Mouse (Mus musculus): ENCODE results near the gene Ttc3. TPM values are rescaled to one million over a fixed set of nuclear protein-coding genes. Genes with fewer than 3 reads are reported as not detected.

Gene Ttc3
- polyA plus RNA-seq, 1 experiment from 2014 or later, result 161 TPM

GRCm38 (mm10) chr16:94504192-94504591, 133.8 kb downstream of the Ttc3 start:
- Histone ChIP-seq H3K9me3 (replicated peaks; ENCODE audit: control insufficient read depth, low read length) (no peaks in the 10 kb centered on the region), H3K4me2 (ENCODE audit: low read depth, low read length) (no peak overlapping the region), H3K27me3 (ENCODE audit: control insufficient read depth, insufficient read depth, low read length) (no peaks in the 10 kb centered on the region), H3K9ac (ENCODE audit: low read length) (no peak overlapping the region), H3K4me3 (replicated peaks; ENCODE audit: low read length) (no peak overlapping the region), H3K4me1 (ENCODE audit: control insufficient read depth, insufficient read depth, low read length) (no peaks in the 10 kb centered on the region; the same call in 1 of the 2 replicates), H3K27ac (ENCODE audit: low read length) (no peak overlapping the region), H3K36me3 (ENCODE audit: control insufficient read depth, insufficient read depth, low read length) (peaks cover 29% of the 10 kb centered on the region)
- 90% methylated on average over 5 of the region's 5 CpGs for whole genome bisulfite sequencing
- ATAC-seq (ENCODE audit: insufficient read depth, low FRiP score), result no peak

GRCm38 (mm10) chr16:94507071-94507470, 136.7 kb downstream of the Ttc3 start:
- no peak for ATAC-seq (ENCODE audit: insufficient read depth, low FRiP score)
- Histone ChIP-seq H3K27ac (ENCODE audit: low read length) (no peak overlapping the region), H3K4me2 (ENCODE audit: low read depth, low read length) (no peak overlapping the region), H3K9me3 (replicated peaks; ENCODE audit: control insufficient read depth, low read length) (no peaks in the 10 kb centered on the region), H3K27me3 (ENCODE audit: control insufficient read depth, insufficient read depth, low read length) (no peaks in the 10 kb centered on the region), H3K4me3 (replicated peaks; ENCODE audit: low read length) (no peak overlapping the region), H3K4me1 (ENCODE audit: control insufficient read depth, insufficient read depth, low read length) (no peaks in the 10 kb centered on the region; the same call in 1 of the 2 replicates), H3K9ac (ENCODE audit: low read length) (no peak overlapping the region), H3K36me3 (ENCODE audit: control insufficient read depth, insufficient read depth, low read length) (peaks cover 26% of the 10 kb centered on the region; the same call in 1 of the 2 replicates)
- WGBS, result 86% methylated on average over 2 of the region's 2 CpGs

GRCm38 (mm10) chr16:94508769-94509168, 138.4 kb downstream of the Ttc3 start:
- Histone ChIP-seq H3K36me3 (ENCODE audit: control insufficient read depth, insufficient read depth, low read length) (peaks cover 23% of the 10 kb centered on the region; the same call in 1 of the 2 replicates), H3K9ac (ENCODE audit: low read length) (no peak overlapping the region), H3K9me3 (replicated peaks; ENCODE audit: control insufficient read depth, low read length) (no peaks in the 10 kb centered on the region), H3K4me3 (replicated peaks; ENCODE audit: low read length) (no peak overlapping the region), H3K27ac (ENCODE audit: low read length) (no peak overlapping the region), H3K4me1 (ENCODE audit: control insufficient read depth, insufficient read depth, low read length) (no peaks in the 10 kb centered on the region; the same call in 1 of the 2 replicates), H3K4me2 (ENCODE audit: low read depth, low read length) (no peak overlapping the region), H3K27me3 (ENCODE audit: control insufficient read depth, insufficient read depth, low read length) (no peaks in the 10 kb centered on the region)
- ATAC-seq (ENCODE audit: insufficient read depth, low FRiP score), result no peak
- WGBS, result 89% methylated on average over 8 of the region's 8 CpGs

- 64% methylated on average over 2 of the region's 2 CpGs for WGBS
- ATAC-seq (ENCODE audit: insufficient read depth, low FRiP score), result no peak
- Histone ChIP-seq H3K9ac (ENCODE audit: low read length) (no peak overlapping the region), H3K36me3 (ENCODE audit: control insufficient read depth, insufficient read depth, low read length) (peaks cover 12% of the 10 kb centered on the region; the same call in 1 of the 2 replicates), H3K9me3 (replicated peaks; ENCODE audit: control insufficient read depth, low read length) (no peaks in the 10 kb centered on the region), H3K27me3 (ENCODE audit: control insufficient read depth, insufficient read depth, low read length) (no peaks in the 10 kb centered on the region), H3K4me3 (replicated peaks; ENCODE audit: low read length) (no peak overlapping the region), H3K27ac (ENCODE audit: low read length) (no peak overlapping the region), H3K4me2 (ENCODE audit: low read depth, low read length) (no peak overlapping the region), H3K4me1 (ENCODE audit: control insufficient read depth, insufficient read depth, low read length) (no peaks in the 10 kb centered on the region; the same call in 1 of the 2 replicates)
Observed at GRCm38 (mm10) chr16:94509983-94510382, 139.6 kb downstream of the Ttc3 start.

GRCm38 (mm10) chr16:94517606-94518005, 147.2 kb downstream of the Ttc3 start:
- Histone ChIP-seq H3K9ac (ENCODE audit: low read length) (no peak overlapping the region), H3K9me3 (replicated peaks; ENCODE audit: control insufficient read depth, low read length) (no peaks in the 10 kb centered on the region), H3K4me3 (replicated peaks; ENCODE audit: low read length) (no peak overlapping the region), H3K27me3 (ENCODE audit: control insufficient read depth, insufficient read depth, low read length) (no peaks in the 10 kb centered on the region), H3K4me2 (ENCODE audit: low read depth, low read length) (no peak overlapping the region), H3K4me1 (ENCODE audit: control insufficient read depth, insufficient read depth, low read length) (peaks cover 23% of the 10 kb centered on the region), H3K36me3 (ENCODE audit: control insufficient read depth, insufficient read depth, low read length) (no peaks in the 10 kb centered on the region), H3K27ac (ENCODE audit: low read length) (no peak overlapping the region)
- ATAC-seq (ENCODE audit: insufficient read depth, low FRiP score), result no peak
- WGBS, result 96% methylated on average over 2 of the region's 2 CpGs

Other genes starting within 250 kb of the Ttc3 start
- 10.2 and 10.3 TPM in 2 replicates for gene Hlcs, start 57.0 kb upstream of the Ttc3 start, polyA plus RNA-seq (2015; fragmentation: Nextera tagmentation; extraction: Ambion mirVana)
- 7.0 and 8.3 TPM in 2 replicates for gene Ripply3, start 42.2 kb upstream of the Ttc3 start, polyA plus RNA-seq (2015; fragmentation: Nextera tagmentation; extraction: Ambion mirVana)
- 117 and 131 TPM in 2 replicates for gene Pigp, start 1.2 kb downstream of the Ttc3 start, polyA plus RNA-seq (2015; fragmentation: Nextera tagmentation; extraction: Ambion mirVana)
- gene Vps26c, start 156.2 kb downstream of the Ttc3 start, polyA plus RNA-seq (2015; fragmentation: Nextera tagmentation; extraction: Ambion mirVana), result 52.7 and 53.3 TPM in 2 replicates
- gene Dyrk1a, start 199.4 kb downstream of the Ttc3 start, polyA plus RNA-seq (2015; fragmentation: Nextera tagmentation; extraction: Ambion mirVana), result 7.4 TPM in 2 replicates

Measured in stomach, embryonic 16.5 days (tissue).